Mouse (Mus musculus) limb, embryonic 14.5 days (tissue): ENCODE results near the gene Tfe3. TPM values are rescaled to one million over a fixed set of nuclear protein-coding genes. Genes with fewer than 3 reads are reported as not detected.
"Not testable (repeated sequence)": the region's sequence is repeated elsewhere in the genome, so short reads cannot be mapped to it uniquely, and the experiment has no call there.

Source experiments
- ATAC-seq: fragments of 200-750 bp; cut with Nextera tagmentation; 2 replicates; pipeline ENCODE4 v1.8.0; 2017; ENCODE audit warnings: low read depth, moderate number of reproducible peaks, moderate TSS enrichment; ENCODE audit not compliant: low FRiP score
- DNase-seq: peaks from one replicate; pipeline ENCODE4 v3.0.0-alpha.2; 2015; ENCODE audit warnings: low spot score
- H3K27ac ChIP-seq: fragments of 300-500 bp; sonication (generic); replicated peaks from 2 replicates; pipeline ENCODE4 v1.5.1; 2014; ENCODE audit warnings: low read depth, mild to moderate bottlenecking, low read length, moderate library complexity, mixed read lengths
- H3K27me3 ChIP-seq: fragments of 300-500 bp; sonication (generic); 2 replicates; pipeline ENCODE4 v1.6.1; 2014; ENCODE audit warnings: low read length, mixed read lengths; ENCODE audit not compliant: control insufficient read depth, insufficient read depth
- H3K36me3 ChIP-seq: fragments of 300-500 bp; sonication (generic); 2 replicates; pipeline ENCODE4 v1.6.1; 2014; ENCODE audit warnings: mild to moderate bottlenecking, low read length, moderate library complexity, mixed read lengths; ENCODE audit not compliant: control insufficient read depth, insufficient read depth
- H3K4me1 ChIP-seq: fragments of 300-500 bp; sonication (generic); 2 replicates; pipeline ENCODE4 v1.6.1; 2014; ENCODE audit warnings: antibody characterized with exemption, low read length, mixed read lengths; ENCODE audit not compliant: control insufficient read depth, insufficient read depth
- H3K4me2 ChIP-seq: fragments of 300-500 bp; sonication (generic); replicated peaks from 2 replicates; pipeline ENCODE4 v1.6.1; 2014; ENCODE audit warnings: low read depth, mild to moderate bottlenecking, low read length, moderate library complexity; ENCODE audit not compliant: severe bottlenecking
- H3K4me3 ChIP-seq: fragments of 300-500 bp; sonication (generic); replicated peaks from 2 replicates; pipeline ENCODE4 v1.5.1; 2014; ENCODE audit warnings: low read length
- H3K9ac ChIP-seq: fragments of 300-500 bp; sonication (generic); 2 replicates; pipeline ENCODE4 v1.6.1; 2014; ENCODE audit warnings: mild to moderate bottlenecking, low read depth, low read length, moderate library complexity; ENCODE audit not compliant: severe bottlenecking
- H3K9me3 ChIP-seq: fragments of 300-500 bp; sonication (generic); 2 replicates; pipeline ENCODE4 v1.6.1; 2016; ENCODE audit warnings: low read length; ENCODE audit not compliant: control insufficient read depth
- POLR2A ChIP-seq: fragments of 200-500 bp; IDR thresholded peaks from 2 replicates; pipeline ENCODE4 v1.8.0; 2012; ENCODE audit warnings: inconsistent platforms, mild to moderate bottlenecking, moderate library complexity, borderline replicate concordance; ENCODE audit not compliant: insufficient read depth, insufficient read length; ENCODE audit errors: extremely low read depth
- WGBS: fragments of 180-500 bp; shearing (Covaris S2); extraction: QIAGEN DNeasy Blood & Tissue Kit; methylation state at CpG from one replicate; pipeline ENCODE4 v1.1.7; 2014; 5-methylcytosine and 5-hydroxymethylcytosine counted together
- polyA plus RNA-seq, 2 experiments: library from polyadenylated mRNA; depleted of rRNA in 1 of 2; stranded (reverse) in 1 of 2; unstranded in 1 of 2; fragments of >200 nt; fragmentation: Nextera tagmentation in 1 of 2; extraction: Ambion mirVana in 1 of 2; gene quantifications; 2 replicates each; pipeline versions ENCODE4 v1.2.1 to v1.2.3; 2012 to 2014

Gene Tfe3
- polyA plus RNA-seq, 2 experiments, result 22.2 to 25.3 TPM

- Histone ChIP-seq H3K36me3 (no peaks in the 10 kb centered on the region), H3K4me3 (peak within 1 kb of the TSS; percentile 62), H3K9ac (peak within 1 kb of the TSS; percentile 62), H3K4me1 (no peaks in the 10 kb centered on the region), H3K4me2 (peak within 1 kb of the TSS; percentile 50), H3K9me3 (no peaks in the 10 kb centered on the region), H3K27ac (no peak within 1 kb of the TSS), H3K27me3 (no peaks in the 10 kb centered on the region)
- DNase-seq (peak; percentile 91), ATAC-seq (peak; percentile 90)
- no peak for TF ChIP-seq POLR2A
- WGBS, result 11% methylated on average over 40 of the region's 56 CpGs
Observed at GRCm38 (mm10) chrX:7750432-7751116, 11.8 kb upstream of the Tfe3 start, which contains the start of gene Ccdc120. Ccdc120 (minus strand) TSS chrX:7750905.

- ATAC-seq, H3K4me2 ChIP-seq, H3K36me3 ChIP-seq, H3K4me3 ChIP-seq, DNase-seq, H3K9ac ChIP-seq, H3K27ac ChIP-seq, H3K9me3 ChIP-seq, H3K27me3 ChIP-seq, H3K4me1 ChIP-seq: not testable (repeated sequence)
- 18% methylated on average over 3 of the region's 3 CpGs for WGBS
Observed at GRCm38 (mm10) chrX:7753627-7754026, 8.7 kb upstream of the Tfe3 start.

- Histone ChIP-seq H3K4me2 (peak overlapping the region; percentile 55), H3K27me3 (no peaks in the 10 kb centered on the region), H3K4me1 (no peaks in the 10 kb centered on the region), H3K9me3 (no peaks in the 10 kb centered on the region), H3K36me3 (peaks cover 17% of the 10 kb centered on the region), H3K9ac (peak overlapping the region; percentile 67), H3K4me3 (peak overlapping the region; percentile 59), H3K27ac (0 out of 2 replicates have a peak overlapping the region, but pooled peaks have one; percentile 26)
- DNase-seq (no peak), ATAC-seq (no peak)
- WGBS, result 17% methylated on average over 6 of the region's 21 CpGs
- no peak for TF ChIP-seq POLR2A
Observed at GRCm38 (mm10) chrX:7762921-7763197, 499 bp downstream of the Tfe3 start.

GRCm38 (mm10) chrX:7763631-7764393 is 1.5 kb downstream of the Tfe3 start:
- Histone ChIP-seq H3K27me3 (no peaks in the 10 kb centered on the region), H3K4me2 (peak overlapping the region; percentile 55), H3K4me1 (no peaks in the 10 kb centered on the region), H3K4me3 (peak overlapping the region; percentile 59), H3K9me3 (no peaks in the 10 kb centered on the region), H3K36me3 (peaks cover 17% of the 10 kb centered on the region), H3K27ac (no peak overlapping the region), H3K9ac (peak overlapping the region; percentile 67)
- DNase-seq (peak; percentile 3), ATAC-seq (no peak)
- WGBS, result 13% methylated on average over 22 of the region's 22 CpGs
- TF ChIP-seq POLR2A, result no peak

- Histone ChIP-seq H3K9me3 (no peaks in the 10 kb centered on the region), H3K36me3 (peaks cover 25% of the 10 kb centered on the region), H3K27ac (no peak overlapping the region), H3K27me3 (no peaks in the 10 kb centered on the region), H3K4me2 (peak overlapping the region; percentile 55), H3K4me1 (no peaks in the 10 kb centered on the region), H3K9ac (no peak overlapping the region), H3K4me3 (peak overlapping the region; percentile 59)
- no peak for TF ChIP-seq POLR2A
- ATAC-seq, result no peak
- 17% methylated on average over 9 of the region's 9 CpGs for WGBS
- DNase-seq, result no peak
Observed at GRCm38 (mm10) chrX:7764657-7765280, 2.4 kb downstream of the Tfe3 start.
